Mouse (Mus musculus) layer of hippocampus, postnatal 25 days (tissue): ENCODE measurements at regions not wholly inside any gene's neighbourhood (a gene's known extent, or its start where the extent isn't known, plus 50 kb on each side); places are given as distances from the start of the nearest gene placed in this dataset.
A peak's percentile ranks its signal among the peaks of the same experiment; 100 is the strongest.

Experiments used
- DNase-seq, 2 experiments: peaks; one replicate each; pipeline ENCODE4 v3.0.0; 2022; ENCODE audit warnings: mixed read lengths in 2 of 2, low spot score in 1 of 2; ENCODE audit errors: extremely low spot score in 1 of 2

- no peak for DNase-seq
Observed at GRCm38 (mm10) chr6:100476550-100477366, 189.5 kb upstream of the Rybp start.

DNA sequence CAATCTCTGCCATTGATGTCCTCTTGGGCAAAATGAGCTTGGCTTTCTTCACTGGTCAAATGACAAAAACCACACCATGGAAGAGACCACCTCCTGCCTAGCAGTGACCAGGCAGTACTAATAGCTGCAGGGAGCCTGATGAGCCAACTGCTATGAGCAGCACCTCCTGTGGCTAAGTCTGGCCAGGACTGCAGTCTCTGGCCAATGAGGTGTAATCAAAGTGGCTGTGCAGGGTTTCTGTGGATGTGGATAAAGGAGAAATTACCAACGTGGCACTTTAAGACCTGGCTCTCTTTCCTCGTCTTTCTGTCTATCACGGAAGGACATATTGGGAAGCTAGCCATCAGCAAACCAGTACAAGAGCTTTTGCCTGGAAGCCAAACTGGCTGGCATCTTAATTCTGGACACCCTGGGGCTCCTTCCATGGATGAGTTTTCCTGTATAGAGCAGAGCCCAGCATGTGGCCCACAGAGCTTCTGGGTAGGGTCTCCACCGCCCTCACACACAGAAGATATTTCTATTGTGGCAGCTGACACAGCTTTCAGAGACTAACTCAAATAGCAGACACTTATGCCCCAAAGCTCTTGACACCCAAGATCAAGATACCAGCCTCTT is 188.2 kb upstream of the Rybp start:
- no peak for DNase-seq

GRCm38 (mm10) chr6:100474326-100474725 is 187.0 kb upstream of the Rybp start:
- DNase-seq, result no peak

- DNase-seq, result no peak
Observed at GRCm38 (mm10) chr6:100470071-100470470, 182.8 kb upstream of the Rybp start.

- no peak for DNase-seq
Observed at GRCm38 (mm10) chr6:100462757-100463156, 175.5 kb upstream of the Rybp start.

DNA sequence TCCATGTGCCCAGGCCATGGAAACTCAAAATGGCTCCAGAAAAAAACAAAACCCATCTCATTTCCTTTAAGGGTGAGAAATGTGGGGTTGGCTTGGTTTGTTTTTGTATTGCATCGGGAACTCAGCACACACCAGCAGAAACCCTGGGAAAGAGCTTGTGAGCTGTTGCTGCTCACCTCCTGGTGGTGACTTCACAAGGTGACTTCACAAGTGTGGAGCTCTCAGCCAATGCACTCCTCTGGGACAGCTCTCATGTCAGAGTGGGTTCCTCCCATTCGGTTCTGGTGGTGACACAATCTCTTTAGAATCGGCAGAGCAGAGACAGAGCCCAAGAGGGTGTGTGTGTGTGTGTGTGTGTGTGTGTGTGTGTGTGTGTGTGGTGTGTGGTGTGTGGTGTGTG is 166.1 kb upstream of the Rybp start:
- DNase-seq, result no peak

DNA sequence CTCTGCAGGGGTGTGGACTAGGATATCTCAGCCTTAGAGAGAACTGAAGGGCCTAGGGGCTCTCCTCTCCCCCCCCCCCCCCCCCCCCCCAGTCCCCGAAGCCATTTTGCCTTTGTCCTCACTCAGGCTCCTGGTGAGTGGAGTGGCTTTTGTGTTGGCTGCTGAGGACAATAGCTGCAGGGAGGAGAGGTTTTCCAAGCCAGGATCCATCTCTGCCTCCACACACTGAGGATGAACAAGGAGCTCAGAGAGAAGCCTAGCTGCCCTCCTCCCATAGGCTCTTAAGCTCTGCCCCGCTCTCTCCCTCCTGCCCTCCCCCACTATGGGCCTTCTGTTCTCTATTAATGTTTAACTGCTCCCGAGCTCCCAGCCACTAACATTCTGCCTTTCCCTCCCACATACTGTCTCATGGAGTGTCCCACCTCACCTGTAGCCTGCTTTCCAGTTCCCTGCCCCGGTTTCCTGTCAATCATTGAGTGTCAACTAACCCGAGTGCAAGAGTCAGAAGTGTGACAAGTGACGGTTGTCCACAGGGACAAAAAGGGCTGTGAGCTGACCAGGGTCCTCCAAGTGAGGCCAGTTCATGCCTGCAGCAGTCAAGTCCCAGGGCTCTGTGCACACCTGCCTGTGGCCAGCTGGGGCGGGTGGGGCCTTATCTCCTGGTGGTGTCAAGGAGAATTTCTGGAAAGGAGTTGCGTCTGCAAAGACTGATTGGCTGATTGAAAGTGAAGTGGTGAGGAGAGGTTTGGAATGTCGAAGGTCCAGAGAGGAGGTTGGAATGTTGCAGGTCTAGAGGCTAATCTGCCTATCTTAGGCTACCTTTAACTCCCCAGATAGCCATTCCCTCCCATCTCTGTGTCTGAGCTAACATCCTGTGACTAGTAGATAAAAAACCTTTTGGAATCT is 165.1 kb upstream of the Rybp start:
- DNase-seq, result no peak

DNA sequence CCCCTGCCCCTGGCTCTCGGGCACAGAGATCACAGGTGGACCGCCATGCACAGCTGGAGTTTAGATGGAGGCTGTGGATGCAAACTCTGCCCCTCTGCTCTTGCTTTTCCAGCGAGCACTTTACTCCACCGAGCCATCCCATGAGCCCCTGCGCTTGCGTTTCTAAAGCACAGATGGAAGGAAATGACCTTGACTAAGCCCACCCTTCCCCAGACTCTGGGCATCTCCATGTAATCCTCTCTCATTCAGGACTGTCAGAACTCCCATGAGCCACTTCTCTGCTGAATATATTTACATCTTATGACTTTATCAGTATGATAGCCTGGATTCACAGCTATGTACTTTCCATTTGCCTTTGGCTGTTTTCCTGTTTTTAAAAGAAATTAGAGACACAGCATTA is 162.8 kb upstream of the Rybp start:
- no peak for DNase-seq

DNA sequence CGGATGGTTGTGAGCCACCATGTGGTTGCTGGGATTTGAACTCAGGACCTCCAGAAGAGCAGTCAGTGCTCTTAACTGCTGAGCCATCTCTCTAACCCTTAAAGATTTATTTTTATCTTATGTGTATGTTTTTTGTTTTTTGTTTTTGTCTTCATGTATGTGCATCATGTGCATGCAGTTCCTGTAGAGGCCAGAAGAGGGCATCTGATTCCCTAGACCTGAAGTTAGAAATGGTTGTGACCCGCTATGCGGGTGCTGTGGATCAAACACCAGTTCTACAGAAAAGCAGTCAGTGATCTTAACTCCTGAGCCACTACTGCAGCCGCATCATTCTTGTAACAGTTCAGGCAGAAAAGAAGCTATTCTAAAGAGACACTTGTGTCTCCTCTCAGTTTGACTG is 161.8 kb upstream of the Rybp start:
- DNase-seq, result no peak

GRCm38 (mm10) chr6:100447211-100447610 is 159.9 kb upstream of the Rybp start:
- no peak for DNase-seq

GRCm38 (mm10) chr6:100446804-100447203 is 159.5 kb upstream of the Rybp start:
- no peak for DNase-seq

GRCm38 (mm10) chr6:100439071-100439737 is 151.9 kb upstream of the Rybp start:
- peak; percentile 10 to 15 for DNase-seq

DNA sequence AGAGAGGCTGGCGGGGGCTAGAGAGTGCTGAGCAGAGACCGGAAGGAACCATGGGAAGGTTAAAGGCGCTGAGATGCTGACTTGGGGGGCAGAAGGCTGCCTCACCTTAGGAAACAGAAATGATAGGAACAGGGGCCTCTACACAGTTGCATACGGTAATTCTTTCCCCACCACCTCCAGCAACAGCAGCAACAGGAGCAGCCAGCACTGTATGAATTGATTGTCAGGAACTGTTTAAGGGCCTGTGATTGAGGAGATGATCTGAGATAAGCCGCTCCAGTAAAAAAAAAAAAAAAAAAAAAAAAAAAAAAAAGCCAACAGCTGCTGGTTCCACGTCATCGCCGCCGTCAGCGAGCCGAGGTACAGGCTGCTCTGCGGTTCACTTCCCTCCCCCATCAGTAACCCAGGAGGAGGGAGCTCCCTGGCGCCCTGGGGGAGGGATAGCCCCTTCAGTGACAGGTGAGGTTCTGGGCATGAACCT is 151.3 kb upstream of the Rybp start:
- peak in 1 of 2 experiments; percentile 23 for DNase-seq

DNA sequence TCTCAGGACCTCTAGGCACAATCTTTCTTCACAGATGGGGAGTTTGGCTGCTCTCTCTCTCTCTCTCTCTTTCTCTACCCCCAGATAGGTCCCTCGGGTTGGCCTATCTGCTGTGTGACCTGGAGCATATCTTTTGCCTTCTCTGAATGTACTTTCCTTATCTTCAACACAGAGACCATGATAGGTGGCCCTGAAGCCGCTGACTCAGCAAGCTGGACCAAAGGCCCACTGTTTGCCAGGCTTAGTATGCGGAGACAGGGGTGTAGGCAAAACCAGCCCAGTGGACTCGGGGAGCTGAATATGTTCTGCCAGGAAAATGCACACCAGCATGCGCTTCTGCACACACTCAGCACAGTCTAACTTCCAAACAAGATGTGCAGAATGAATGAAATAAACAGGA is 150.7 kb upstream of the Rybp start:
- no peak for DNase-seq

- DNase-seq, result no peak
Observed at GRCm38 (mm10) chr6:100436507-100436906, 149.2 kb upstream of the Rybp start.

- no peak for DNase-seq
Observed at GRCm38 (mm10) chr6:100435222-100435621, 147.9 kb upstream of the Rybp start.

- DNase-seq, result no peak
Observed at GRCm38 (mm10) chr6:100433534-100433867, 146.2 kb upstream of the Rybp start.

- no peak for DNase-seq
Observed at GRCm38 (mm10) chr6:100432688-100433533, 145.6 kb upstream of the Rybp start.

GRCm38 (mm10) chr6:100430286-100430685 is 143.0 kb upstream of the Rybp start:
- DNase-seq, result no peak

GRCm38 (mm10) chr6:100429511-100429910 is 142.2 kb upstream of the Rybp start:
- DNase-seq, result peak in 1 of 2 experiments; percentile 31
